Mouse (Mus musculus): ENCODE results near the gene Smurf1. TPM values are rescaled to one million over a fixed set of nuclear protein-coding genes. Genes with fewer than 3 reads are reported as not detected.

The Smurf1 gene
- polyA plus RNA-seq, 1 experiment from 2014 or later, result 20.1 TPM

- Histone ChIP-seq H3K36me3 (ENCODE audit: control insufficient read depth, insufficient read depth, low read length) (no peaks in the 10 kb centered on the region; the same call in 1 of the 2 replicates), H3K27me3 (ENCODE audit: control insufficient read depth, insufficient read depth, low read length) (no peaks in the 10 kb centered on the region), H3K9ac (ENCODE audit: low read length) (no peak overlapping the region), H3K4me1 (ENCODE audit: control insufficient read depth, insufficient read depth, low read length) (peaks cover 3% of the 10 kb centered on the region; the same call in 1 of the 2 replicates), H3K4me3 (ENCODE audit: low read depth, low read length) (no peak overlapping the region), H3K4me2 (ENCODE audit: low read depth, severe bottlenecking) (no peak overlapping the region), H3K9me3 (ENCODE audit: control insufficient read depth, low read length) (no peaks in the 10 kb centered on the region), H3K27ac (replicated peaks; ENCODE audit: low read depth, low read length) (no peak overlapping the region)
- DNase-seq (ENCODE audit: low spot score) (no peak), ATAC-seq (ENCODE audit: insufficient number of reproducible peaks, low FRiP score, low TSS enrichment, low read depth) (no peak)
- WGBS, result 80% methylated on average over 7 of the region's 7 CpGs
These were observed 96.2 kb downstream of the Smurf1 start for GRCm38 (mm10) chr5:144869466-144869865.

- H3K9ac ChIP-seq (ENCODE audit: low read length), result no peak overlapping the region
- 86% methylated on average over 8 of the region's 8 CpGs for WGBS
- H3K4me3 ChIP-seq (ENCODE audit: low read depth, low read length), result no peak overlapping the region
These were observed 98.7 kb downstream of the Smurf1 start for GRCm38 (mm10) chr5:144866923-144867322.

GRCm38 (mm10) chr5:144860913-144861312, 104.7 kb downstream of the Smurf1 start:
- no peak for ATAC-seq (ENCODE audit: insufficient number of reproducible peaks, low FRiP score, low TSS enrichment, low read depth)
- H3K36me3 ChIP-seq (ENCODE audit: control insufficient read depth, insufficient read depth, low read length), result peaks cover 33% of the 10 kb centered on the region
- H3K27ac ChIP-seq (replicated peaks; ENCODE audit: low read depth, low read length), result no peak overlapping the region
- no peak overlapping the region for H3K4me2 ChIP-seq (ENCODE audit: low read depth, severe bottlenecking)
- H3K9ac ChIP-seq (ENCODE audit: low read length), result no peak overlapping the region
- H3K4me3 ChIP-seq (ENCODE audit: low read depth, low read length), result no peak overlapping the region
- H3K27me3 ChIP-seq (ENCODE audit: control insufficient read depth, insufficient read depth, low read length), result no peaks in the 10 kb centered on the region
- DNase-seq (ENCODE audit: low spot score), result no peak
- 99% methylated on average over 8 of the region's 8 CpGs for WGBS
- H3K9me3 ChIP-seq (ENCODE audit: control insufficient read depth, low read length), result no peaks in the 10 kb centered on the region
- H3K4me1 ChIP-seq (ENCODE audit: control insufficient read depth, insufficient read depth, low read length), result no peaks in the 10 kb centered on the region

More at GRCm38 (mm10) chr5:144866923-144867322, 98.7 kb downstream of the Smurf1 start:
- DNase-seq (ENCODE audit: low spot score) (peak; percentile 51), ATAC-seq (ENCODE audit: insufficient number of reproducible peaks, low FRiP score, low TSS enrichment, low read depth) (no peak)
- Histone ChIP-seq H3K9me3 (ENCODE audit: control insufficient read depth, low read length) (no peaks in the 10 kb centered on the region), H3K4me1 (ENCODE audit: control insufficient read depth, insufficient read depth, low read length) (no peaks in the 10 kb centered on the region), H3K27ac (replicated peaks; ENCODE audit: low read depth, low read length) (no peak overlapping the region), H3K36me3 (ENCODE audit: control insufficient read depth, insufficient read depth, low read length) (no peaks in the 10 kb centered on the region), H3K27me3 (ENCODE audit: control insufficient read depth, insufficient read depth, low read length) (no peaks in the 10 kb centered on the region), H3K4me2 (ENCODE audit: low read depth, severe bottlenecking) (no peak overlapping the region)

GRCm38 (mm10) chr5:144859284-144859683, 106.4 kb downstream of the Smurf1 start:
- no peak for ATAC-seq (ENCODE audit: insufficient number of reproducible peaks, low FRiP score, low TSS enrichment, low read depth)
- 97% methylated on average over 9 of the region's 9 CpGs for WGBS
- H3K9ac ChIP-seq (ENCODE audit: low read length), result no peak overlapping the region

GRCm38 (mm10) chr5:144858527-144858926, 107.1 kb downstream of the Smurf1 start:
- Histone ChIP-seq H3K9me3 (ENCODE audit: control insufficient read depth, low read length) (no peaks in the 10 kb centered on the region), H3K9ac (ENCODE audit: low read length) (no peak overlapping the region), H3K4me1 (ENCODE audit: control insufficient read depth, insufficient read depth, low read length) (no peaks in the 10 kb centered on the region), H3K27ac (replicated peaks; ENCODE audit: low read depth, low read length) (no peak overlapping the region), H3K36me3 (ENCODE audit: control insufficient read depth, insufficient read depth, low read length) (peaks cover 39% of the 10 kb centered on the region), H3K4me3 (ENCODE audit: low read depth, low read length) (no peak overlapping the region), H3K27me3 (ENCODE audit: control insufficient read depth, insufficient read depth, low read length) (no peaks in the 10 kb centered on the region), H3K4me2 (ENCODE audit: low read depth, severe bottlenecking) (no peak overlapping the region)
- no peak for ATAC-seq (ENCODE audit: insufficient number of reproducible peaks, low FRiP score, low TSS enrichment, low read depth)
- WGBS, result 98% methylated on average over 15 of the region's 15 CpGs
- no peak for DNase-seq (ENCODE audit: low spot score)

More at GRCm38 (mm10) chr5:144859284-144859683, 106.4 kb downstream of the Smurf1 start:
- Histone ChIP-seq H3K4me3 (ENCODE audit: low read depth, low read length) (no peak overlapping the region), H3K4me1 (ENCODE audit: control insufficient read depth, insufficient read depth, low read length) (no peaks in the 10 kb centered on the region), H3K27ac (replicated peaks; ENCODE audit: low read depth, low read length) (no peak overlapping the region), H3K36me3 (ENCODE audit: control insufficient read depth, insufficient read depth, low read length) (peaks cover 37% of the 10 kb centered on the region), H3K27me3 (ENCODE audit: control insufficient read depth, insufficient read depth, low read length) (no peaks in the 10 kb centered on the region), H3K9me3 (ENCODE audit: control insufficient read depth, low read length) (no peaks in the 10 kb centered on the region), H3K4me2 (ENCODE audit: low read depth, severe bottlenecking) (no peak overlapping the region)
- no peak for DNase-seq (ENCODE audit: low spot score)

GRCm38 (mm10) chr5:144855936-144856335, 109.7 kb downstream of the Smurf1 start:
- no peak for ATAC-seq (ENCODE audit: insufficient number of reproducible peaks, low FRiP score, low TSS enrichment, low read depth)
- H3K36me3 ChIP-seq (ENCODE audit: control insufficient read depth, insufficient read depth, low read length), result peaks cover 48% of the 10 kb centered on the region
- no peaks in the 10 kb centered on the region for H3K27me3 ChIP-seq (ENCODE audit: control insufficient read depth, insufficient read depth, low read length)
- WGBS, result 77% methylated on average over 6 of the region's 6 CpGs
- no peak overlapping the region for H3K4me3 ChIP-seq (ENCODE audit: low read depth, low read length)
- H3K9ac ChIP-seq (ENCODE audit: low read length), result no peak overlapping the region
- DNase-seq (ENCODE audit: low spot score), result no peak
- no peak overlapping the region for H3K4me2 ChIP-seq (ENCODE audit: low read depth, severe bottlenecking)
- H3K27ac ChIP-seq (replicated peaks; ENCODE audit: low read depth, low read length), result no peak overlapping the region
- no peaks in the 10 kb centered on the region for H3K9me3 ChIP-seq (ENCODE audit: control insufficient read depth, low read length)
- H3K4me1 ChIP-seq (ENCODE audit: control insufficient read depth, insufficient read depth, low read length), result no peaks in the 10 kb centered on the region

- no peak for ATAC-seq (ENCODE audit: insufficient number of reproducible peaks, low FRiP score, low TSS enrichment, low read depth)
- no peaks in the 10 kb centered on the region for H3K4me1 ChIP-seq (ENCODE audit: control insufficient read depth, insufficient read depth, low read length)
- no peaks in the 10 kb centered on the region for H3K9me3 ChIP-seq (ENCODE audit: control insufficient read depth, low read length)
- 90% methylated on average over 5 of the region's 5 CpGs for WGBS
- H3K36me3 ChIP-seq (ENCODE audit: control insufficient read depth, insufficient read depth, low read length), result peaks cover 46% of the 10 kb centered on the region
- no peak overlapping the region for H3K9ac ChIP-seq (ENCODE audit: low read length)
- no peaks in the 10 kb centered on the region for H3K27me3 ChIP-seq (ENCODE audit: control insufficient read depth, insufficient read depth, low read length)
- no peak for DNase-seq (ENCODE audit: low spot score)
- no peak overlapping the region for H3K4me2 ChIP-seq (ENCODE audit: low read depth, severe bottlenecking)
- no peak overlapping the region for H3K27ac ChIP-seq (replicated peaks; ENCODE audit: low read depth, low read length)
- H3K4me3 ChIP-seq (ENCODE audit: low read depth, low read length), result no peak overlapping the region
These were observed 111.7 kb downstream of the Smurf1 start for GRCm38 (mm10) chr5:144853931-144854330.

- Histone ChIP-seq H3K27me3 (ENCODE audit: control insufficient read depth, insufficient read depth, low read length) (no peaks in the 10 kb centered on the region), H3K4me2 (ENCODE audit: low read depth, severe bottlenecking) (no peak overlapping the region), H3K9me3 (ENCODE audit: control insufficient read depth, low read length) (no peaks in the 10 kb centered on the region), H3K4me3 (ENCODE audit: low read depth, low read length) (no peak overlapping the region), H3K27ac (replicated peaks; ENCODE audit: low read depth, low read length) (no peak overlapping the region), H3K4me1 (ENCODE audit: control insufficient read depth, insufficient read depth, low read length) (no peaks in the 10 kb centered on the region), H3K36me3 (ENCODE audit: control insufficient read depth, insufficient read depth, low read length) (peaks cover 44% of the 10 kb centered on the region), H3K9ac (ENCODE audit: low read length) (no peak overlapping the region)
- no peak for ATAC-seq (ENCODE audit: insufficient number of reproducible peaks, low FRiP score, low TSS enrichment, low read depth)
- no peak for DNase-seq (ENCODE audit: low spot score)
- WGBS, result 92% methylated on average over 3 of the region's 3 CpGs
These were observed 113.8 kb downstream of the Smurf1 start for GRCm38 (mm10) chr5:144851820-144852219.

GRCm38 (mm10) chr5:144849932-144850331, 115.7 kb downstream of the Smurf1 start:
- no peak overlapping the region for H3K4me3 ChIP-seq (ENCODE audit: low read depth, low read length)
- no peaks in the 10 kb centered on the region for H3K27me3 ChIP-seq (ENCODE audit: control insufficient read depth, insufficient read depth, low read length)
- ATAC-seq (ENCODE audit: insufficient number of reproducible peaks, low FRiP score, low TSS enrichment, low read depth), result no peak
- peaks cover 49% of the 10 kb centered on the region for H3K36me3 ChIP-seq (ENCODE audit: control insufficient read depth, insufficient read depth, low read length)
- no peak overlapping the region for H3K9ac ChIP-seq (ENCODE audit: low read length)
- H3K27ac ChIP-seq (replicated peaks; ENCODE audit: low read depth, low read length), result no peak overlapping the region
- H3K9me3 ChIP-seq (ENCODE audit: control insufficient read depth, low read length), result no peaks in the 10 kb centered on the region
- no peak for DNase-seq (ENCODE audit: low spot score)
- no peaks in the 10 kb centered on the region for H3K4me1 ChIP-seq (ENCODE audit: control insufficient read depth, insufficient read depth, low read length)
- 94% methylated on average over 10 of the region's 10 CpGs for WGBS
- no peak overlapping the region for H3K4me2 ChIP-seq (ENCODE audit: low read depth, severe bottlenecking)
